Mouse (Mus musculus): ENCODE data around the gene Kidins220. TPM values are rescaled to one million over a fixed set of nuclear protein-coding genes. Genes with fewer than 3 reads are reported as not detected.

Gene Kidins220
- polyA plus RNA-seq, 1 experiment from 2014 or later: 12.2 TPM

- no peak overlapping the region for H3K4me2 ChIP-seq
- no peaks in the 10 kb centered on the region for H3K27me3 ChIP-seq (replicated peaks)
- H3K4me1 ChIP-seq: no peaks in the 10 kb centered on the region
- H3K9me3 ChIP-seq (replicated peaks): no peaks in the 10 kb centered on the region
- H3K9ac ChIP-seq: no peak overlapping the region
- H3K27ac ChIP-seq: no peak overlapping the region
- WGBS (ENCODE audit: insufficient replicate concordance): 84% methylated on average over 8 of the region's 8 CpGs
- no peak for ATAC-seq
- no peak overlapping the region for H3K4me3 ChIP-seq
- H3K36me3 ChIP-seq: peaks cover 51% of the 10 kb centered on the region
Observed at GRCm38 (mm10) chr12:25034338-25034953, 59.7 kb downstream of the Kidins220 start.

- H3K27ac ChIP-seq: no peak overlapping the region
- H3K9ac ChIP-seq: no peak overlapping the region
- H3K36me3 ChIP-seq: peaks cover 57% of the 10 kb centered on the region
- 79% methylated on average over 3 of the region's 3 CpGs for WGBS (ENCODE audit: insufficient replicate concordance)
- no peak overlapping the region for H3K4me3 ChIP-seq
- no peak overlapping the region for H3K4me2 ChIP-seq
- no peaks in the 10 kb centered on the region for H3K27me3 ChIP-seq (replicated peaks)
- no peaks in the 10 kb centered on the region for H3K9me3 ChIP-seq (replicated peaks)
- ATAC-seq: no peak
- H3K4me1 ChIP-seq: no peaks in the 10 kb centered on the region
Observed at GRCm38 (mm10) chr12:25036024-25036423, 61.3 kb downstream of the Kidins220 start.

- Histone ChIP-seq H3K4me2 (no peak overlapping the region), H3K9me3 (replicated peaks) (no peaks in the 10 kb centered on the region), H3K27ac (no peak overlapping the region), H3K27me3 (replicated peaks) (no peaks in the 10 kb centered on the region), H3K4me1 (no peaks in the 10 kb centered on the region), H3K9ac (no peak overlapping the region), H3K36me3 (peaks cover 57% of the 10 kb centered on the region), H3K4me3 (no peak overlapping the region)
- 87% methylated on average over 5 of the region's 5 CpGs for WGBS (ENCODE audit: insufficient replicate concordance)
- no peak for ATAC-seq
Observed at GRCm38 (mm10) chr12:25037222-25037621, 62.5 kb downstream of the Kidins220 start.

- WGBS (ENCODE audit: insufficient replicate concordance): 88% methylated on average over 9 of the region's 9 CpGs
- Histone ChIP-seq H3K4me1 (no peaks in the 10 kb centered on the region), H3K9ac (no peak overlapping the region), H3K4me2 (no peak overlapping the region), H3K9me3 (replicated peaks) (no peaks in the 10 kb centered on the region), H3K4me3 (no peak overlapping the region), H3K27me3 (replicated peaks) (no peaks in the 10 kb centered on the region), H3K36me3 (peaks cover 55% of the 10 kb centered on the region), H3K27ac (no peak overlapping the region)
- no peak for ATAC-seq
Observed at GRCm38 (mm10) chr12:25037681-25038472, 63.2 kb downstream of the Kidins220 start.

- no peak overlapping the region for H3K4me2 ChIP-seq
- H3K9ac ChIP-seq: no peak overlapping the region
- peaks cover 40% of the 10 kb centered on the region for H3K36me3 ChIP-seq
- H3K9me3 ChIP-seq (replicated peaks): no peaks in the 10 kb centered on the region
- H3K4me3 ChIP-seq: no peak overlapping the region
- 78% methylated on average over 2 of the region's 2 CpGs for WGBS (ENCODE audit: insufficient replicate concordance)
- no peaks in the 10 kb centered on the region for H3K27me3 ChIP-seq (replicated peaks)
- H3K27ac ChIP-seq: no peak overlapping the region
- H3K4me1 ChIP-seq: no peaks in the 10 kb centered on the region
- ATAC-seq: no peak
Observed at GRCm38 (mm10) chr12:25044056-25044455, 69.3 kb downstream of the Kidins220 start.

GRCm38 (mm10) chr12:25044579-25044978 lies 69.9 kb downstream of the Kidins220 start:
- Histone ChIP-seq H3K4me3 (no peak overlapping the region), H3K27ac (no peak overlapping the region), H3K9ac (no peak overlapping the region), H3K4me1 (no peaks in the 10 kb centered on the region), H3K27me3 (replicated peaks) (no peaks in the 10 kb centered on the region), H3K9me3 (replicated peaks) (no peaks in the 10 kb centered on the region), H3K4me2 (no peak overlapping the region), H3K36me3 (peaks cover 40% of the 10 kb centered on the region)
- WGBS (ENCODE audit: insufficient replicate concordance): 79% methylated on average over 4 of the region's 4 CpGs
- ATAC-seq: no peak

- no peaks in the 10 kb centered on the region for H3K9me3 ChIP-seq (replicated peaks)
- H3K4me2 ChIP-seq: no peak overlapping the region
- no peaks in the 10 kb centered on the region for H3K27me3 ChIP-seq (replicated peaks)
- no peak overlapping the region for H3K9ac ChIP-seq
- no peaks in the 10 kb centered on the region for H3K4me1 ChIP-seq
- peaks cover 37% of the 10 kb centered on the region for H3K36me3 ChIP-seq
- ATAC-seq: no peak
- 75% methylated on average over 5 of the region's 5 CpGs for WGBS (ENCODE audit: insufficient replicate concordance)
- no peak overlapping the region for H3K27ac ChIP-seq
- no peak overlapping the region for H3K4me3 ChIP-seq
Observed at GRCm38 (mm10) chr12:25049253-25049652, 74.5 kb downstream of the Kidins220 start.

- Histone ChIP-seq H3K4me1 (no peaks in the 10 kb centered on the region), H3K27me3 (replicated peaks) (no peaks in the 10 kb centered on the region), H3K9me3 (replicated peaks) (no peaks in the 10 kb centered on the region), H3K4me2 (no peak overlapping the region), H3K9ac (no peak overlapping the region), H3K36me3 (peaks cover 82% of the 10 kb centered on the region), H3K27ac (no peak overlapping the region), H3K4me3 (no peak overlapping the region)
- ATAC-seq: peak; percentile 30; the same call in 1 of the 2 replicates
- 65% methylated on average over 7 of the region's 7 CpGs for WGBS (ENCODE audit: insufficient replicate concordance)
Observed at GRCm38 (mm10) chr12:25054511-25054910, 79.8 kb downstream of the Kidins220 start.

GRCm38 (mm10) chr12:25054963-25055362 lies 80.2 kb downstream of the Kidins220 start:
- Histone ChIP-seq H3K27me3 (replicated peaks) (no peaks in the 10 kb centered on the region), H3K4me2 (no peak overlapping the region), H3K27ac (no peak overlapping the region), H3K4me3 (no peak overlapping the region), H3K9ac (no peak overlapping the region), H3K4me1 (no peaks in the 10 kb centered on the region), H3K36me3 (peaks cover 83% of the 10 kb centered on the region), H3K9me3 (replicated peaks) (no peaks in the 10 kb centered on the region)
- ATAC-seq: no peak
- WGBS (ENCODE audit: insufficient replicate concordance): 72% methylated on average over 4 of the region's 4 CpGs

GRCm38 (mm10) chr12:25059487-25060200 lies 84.9 kb downstream of the Kidins220 start:
- H3K27ac ChIP-seq: no peak overlapping the region
- H3K9me3 ChIP-seq (replicated peaks): no peaks in the 10 kb centered on the region
- ATAC-seq: no peak
- no peak overlapping the region for H3K9ac ChIP-seq
- H3K4me2 ChIP-seq: no peak overlapping the region
- peaks cover 44% of the 10 kb centered on the region for H3K36me3 ChIP-seq
- 79% methylated on average over 9 of the region's 9 CpGs for WGBS (ENCODE audit: insufficient replicate concordance)
- no peak overlapping the region for H3K4me3 ChIP-seq
- no peaks in the 10 kb centered on the region for H3K27me3 ChIP-seq (replicated peaks)
- H3K4me1 ChIP-seq: no peaks in the 10 kb centered on the region

- no peaks in the 10 kb centered on the region for H3K4me1 ChIP-seq
- H3K9ac ChIP-seq: no peak overlapping the region
- no peak overlapping the region for H3K4me2 ChIP-seq
- H3K27me3 ChIP-seq (replicated peaks): no peaks in the 10 kb centered on the region
- H3K27ac ChIP-seq: no peak overlapping the region
- no peak for ATAC-seq
- H3K36me3 ChIP-seq: peaks cover 33% of the 10 kb centered on the region
- H3K9me3 ChIP-seq (replicated peaks): no peaks in the 10 kb centered on the region
- WGBS (ENCODE audit: insufficient replicate concordance): 80% methylated on average over 7 of the region's 7 CpGs
- no peak overlapping the region for H3K4me3 ChIP-seq
Observed at GRCm38 (mm10) chr12:25060901-25061300, 86.2 kb downstream of the Kidins220 start.

- H3K36me3 ChIP-seq: peaks cover 23% of the 10 kb centered on the region
- H3K27ac ChIP-seq: no peak overlapping the region
- no peak overlapping the region for H3K4me3 ChIP-seq
- H3K4me2 ChIP-seq: no peak overlapping the region
- no peaks in the 10 kb centered on the region for H3K9me3 ChIP-seq (replicated peaks)
- no peaks in the 10 kb centered on the region for H3K4me1 ChIP-seq
- H3K9ac ChIP-seq: no peak overlapping the region
- no peak for ATAC-seq
- WGBS (ENCODE audit: insufficient replicate concordance): 77% methylated on average over 6 of the region's 6 CpGs
- H3K27me3 ChIP-seq (replicated peaks): no peaks in the 10 kb centered on the region
Observed at GRCm38 (mm10) chr12:25062264-25062663, 87.5 kb downstream of the Kidins220 start.
